Mouse (Mus musculus) MEL (cell line): Measurements from ENCODE around the gene Acp1. TPM values are rescaled to one million over a fixed set of nuclear protein-coding genes. Genes with fewer than 3 reads are reported as not detected.

ENCODE experiments used
- DNase-seq: peaks from one replicate; pipeline ENCODE4 v3.0.0; 2011; ENCODE audit warnings: low read depth, low spot score
- H3K27ac ChIP-seq: 2 replicates; pipeline ENCODE4 v1.5.1; 2012; ENCODE audit warnings: low read depth, mild to moderate bottlenecking, control low read depth, low read length, moderate library complexity; ENCODE audit not compliant: control insufficient read depth
- H3K27me3 ChIP-seq, 2 experiments: fragments of 150-350 bp in 1 of 2; sonication (generic) in 1 of 2; 2 replicates each; pipeline ENCODE4 v1.6.1; 2012; ENCODE audit warnings: low read length in 2 of 2, mild to moderate bottlenecking in 2 of 2, improper control_type of control experiment in 1 of 2, moderate library complexity in 1 of 2; ENCODE audit not compliant: insufficient read depth in 2 of 2, control insufficient read depth in 1 of 2
- H3K36me3 ChIP-seq, 2 experiments: 2 replicates each; pipeline ENCODE4 v1.6.1; 2012 to 2014; ENCODE audit warnings: low read length in 2 of 2, improper control_type of control experiment in 1 of 2, inconsistent platforms in 1 of 2, mild to moderate bottlenecking in 1 of 2; ENCODE audit not compliant: insufficient read depth in 2 of 2, control insufficient read depth in 1 of 2
- H3K4me1 ChIP-seq, 2 experiments: fragments of 150-350 bp in 1 of 2; sonication (generic) in 1 of 2; 2 replicates each; pipeline ENCODE4 v1.6.1; 2012; ENCODE audit warnings: low read length in 2 of 2, improper control_type of control experiment in 1 of 2, mild to moderate bottlenecking in 1 of 2; ENCODE audit not compliant: insufficient read depth in 2 of 2, control insufficient read depth in 1 of 2
- H3K4me3 ChIP-seq, 2 experiments: fragments of 150-350 bp in 1 of 2; sonication (generic) in 1 of 2; 2 replicates each; pipeline ENCODE4 v1.5.1; 2012; ENCODE audit warnings: low read depth in 2 of 2, low read length in 2 of 2, mild to moderate bottlenecking in 2 of 2, moderate library complexity in 2 of 2, control low read depth in 1 of 2, improper control_type of control experiment in 1 of 2; ENCODE audit not compliant: control insufficient read depth in 1 of 2, insufficient read depth in 1 of 2
- H3K79me2 ChIP-seq: 2 replicates; pipeline ENCODE4 v1.6.1; 2012; ENCODE audit warnings: mild to moderate bottlenecking, low read length, moderate library complexity; ENCODE audit not compliant: control insufficient read depth, poor library complexity, insufficient read depth
- H3K9ac ChIP-seq: 2 replicates; pipeline ENCODE4 v1.6.1; 2012; ENCODE audit warnings: low read depth, mild to moderate bottlenecking, control low read depth, low read length, moderate library complexity; ENCODE audit not compliant: control insufficient read depth, poor library complexity, severe bottlenecking
- H3K9me3 ChIP-seq: fragments of 150-350 bp; sonication (generic); replicated peaks from 2 replicates; pipeline ENCODE4 v1.6.1; 2012; ENCODE audit warnings: mild to moderate bottlenecking, low read length, improper control_type of control experiment, moderate library complexity; ENCODE audit not compliant: insufficient read depth
- CHD2 ChIP-seq: IDR thresholded peaks from 2 replicates; pipeline ENCODE4 v1.6.1; 2011; ENCODE audit warnings: low read length, improper control_type of control experiment
- CTCF ChIP-seq, 3 experiments: IDR thresholded peaks in 2 of 3; conservative IDR thresholded peaks in 1 of 3; 2 replicates each; pipeline ENCODE4 v1.5.1; 2011 to 2012; ENCODE audit warnings: low read length in 3 of 3, low read depth in 2 of 3, mild to moderate bottlenecking in 2 of 3, improper control_type of control experiment in 1 of 3, inconsistent platforms in 1 of 3, mixed read lengths in 1 of 3, moderate library complexity in 1 of 3; ENCODE audit not compliant: control insufficient read depth in 1 of 3, insufficient read depth in 1 of 3, poor library complexity in 1 of 3, severe bottlenecking in 1 of 3
- E2F4 ChIP-seq: IDR thresholded peaks from 2 replicates; pipeline ENCODE4 v1.6.1; 2011; ENCODE audit warnings: low read depth, low read length, improper control_type of control experiment, borderline replicate concordance
- ELF1 ChIP-seq: IDR thresholded peaks from 2 replicates; pipeline ENCODE4 v1.6.1; 2014; ENCODE audit warnings: low read depth, mild to moderate bottlenecking, inconsistent platforms, low read length, improper control_type of control experiment, moderate library complexity
- EP300 ChIP-seq, 2 experiments: IDR thresholded peaks; 2 replicates each; pipeline ENCODE4 v1.6.1; 2011; ENCODE audit warnings: improper control_type of control experiment in 2 of 2, low read length in 2 of 2, low read depth in 1 of 2, mild to moderate bottlenecking in 1 of 2
- GABPA ChIP-seq: IDR thresholded peaks from 2 replicates; pipeline ENCODE4 v1.6.1; 2012; ENCODE audit warnings: low read depth, mild to moderate bottlenecking, inconsistent platforms, low read length, improper control_type of control experiment, moderate library complexity
- GATA1 ChIP-seq: IDR thresholded peaks from 2 replicates; pipeline ENCODE4 v1.6.1; 2011; ENCODE audit warnings: low read depth, low read length, improper control_type of control experiment
- HCFC1 ChIP-seq: IDR thresholded peaks from 2 replicates; pipeline ENCODE4 v1.6.1; 2012; ENCODE audit warnings: low read depth, mild to moderate bottlenecking, inconsistent platforms, low read length, improper control_type of control experiment, moderate library complexity
- JUND ChIP-seq: IDR thresholded peaks from 2 replicates; pipeline ENCODE4 v1.6.1; 2011; ENCODE audit warnings: low read depth, mild to moderate bottlenecking, improper control_type of control experiment, low read length
- KAT2A ChIP-seq: conservative IDR thresholded peaks from 2 replicates; pipeline ENCODE4 v1.6.1; 2012; ENCODE audit warnings: low read depth, low read length, improper control_type of control experiment, inconsistent platforms
- MAFK ChIP-seq: IDR thresholded peaks from 2 replicates; pipeline ENCODE4 v1.6.1; 2011; ENCODE audit warnings: low read depth, mild to moderate bottlenecking, low read length, improper control_type of control experiment, borderline replicate concordance
- MAX ChIP-seq: IDR thresholded peaks from 2 replicates; pipeline ENCODE4 v1.6.1; 2011; ENCODE audit warnings: low read length, improper control_type of control experiment
- MAZ ChIP-seq: IDR thresholded peaks from 2 replicates; pipeline ENCODE4 v1.6.1; 2012; ENCODE audit warnings: low read depth, mild to moderate bottlenecking, inconsistent platforms, low read length, improper control_type of control experiment
- MEF2A ChIP-seq: IDR thresholded peaks from 2 replicates; pipeline ENCODE4 v1.6.1; 2014; ENCODE audit warnings: low read depth, mild to moderate bottlenecking, inconsistent platforms, low read length, improper control_type of control experiment; ENCODE audit not compliant: poor library complexity, insufficient replicate concordance, severe bottlenecking; ENCODE audit errors: extremely low read depth
- MXI1 ChIP-seq: IDR thresholded peaks from 2 replicates; pipeline ENCODE4 v1.6.1; 2011; ENCODE audit warnings: mild to moderate bottlenecking, low read depth, low read length, improper control_type of control experiment
- MYB ChIP-seq: IDR thresholded peaks from 2 replicates; pipeline ENCODE4 v1.6.1; 2011; ENCODE audit warnings: mild to moderate bottlenecking, low read depth, low read length, improper control_type of control experiment
- NELFE ChIP-seq: IDR thresholded peaks from 2 replicates; pipeline ENCODE4 v1.6.1; 2011; ENCODE audit warnings: low read depth, low read length, improper control_type of control experiment
- NRF1 ChIP-seq: IDR thresholded peaks from 2 replicates; pipeline ENCODE4 v1.6.1; 2014; ENCODE audit warnings: low read depth, mild to moderate bottlenecking, inconsistent platforms, low read length, improper control_type of control experiment, moderate library complexity; ENCODE audit not compliant: poor library complexity, insufficient read depth, severe bottlenecking
- POLR2A ChIP-seq, 2 experiments: IDR thresholded peaks; 2 replicates each; pipeline ENCODE4 v1.6.1; 2011 to 2012; ENCODE audit warnings: low read length in 2 of 2, mild to moderate bottlenecking in 2 of 2, control low read depth in 1 of 2, improper control_type of control experiment in 1 of 2, low read depth in 1 of 2, moderate library complexity in 1 of 2; ENCODE audit not compliant: control insufficient read depth in 1 of 2, insufficient read depth in 1 of 2, poor library complexity in 1 of 2
- POLR2AphosphoS2 ChIP-seq: IDR thresholded peaks from 2 replicates; pipeline ENCODE4 v1.6.1; 2011; ENCODE audit warnings: low read length, improper control_type of control experiment
- POLR2AphosphoS5 ChIP-seq: IDR thresholded peaks from 2 replicates; pipeline ENCODE4 v1.6.1; 2012; ENCODE audit warnings: low read depth, borderline replicate concordance, mild to moderate bottlenecking, inconsistent platforms, low read length, moderate library complexity, mixed read lengths
- RAD21 ChIP-seq: IDR thresholded peaks from 2 replicates; pipeline ENCODE4 v1.6.1; 2011; ENCODE audit warnings: mild to moderate bottlenecking, low read depth, low read length, improper control_type of control experiment
- RCOR1 ChIP-seq: IDR thresholded peaks from 2 replicates; pipeline ENCODE4 v1.6.1; 2012; ENCODE audit warnings: low read depth, mild to moderate bottlenecking, inconsistent platforms, low read length, improper control_type of control experiment
- SIN3A ChIP-seq: IDR thresholded peaks from 2 replicates; pipeline ENCODE4 v1.6.1; 2012; ENCODE audit warnings: low read length, improper control_type of control experiment, inconsistent platforms
- SMC3 ChIP-seq: IDR thresholded peaks from 2 replicates; pipeline ENCODE4 v1.6.1; 2011; ENCODE audit warnings: low read depth, low read length, improper control_type of control experiment
- TAL1 ChIP-seq: IDR thresholded peaks from 2 replicates; pipeline ENCODE4 v1.6.1; 2012; ENCODE audit warnings: mild to moderate bottlenecking, inconsistent platforms, low read length, moderate library complexity, mixed read lengths
- TBP ChIP-seq: IDR thresholded peaks from 2 replicates; pipeline ENCODE4 v1.8.0; 2011; ENCODE audit warnings: low read depth, low read length, improper control_type of control experiment
- TCF12 ChIP-seq: IDR thresholded peaks from 2 replicates; pipeline ENCODE4 v1.6.1; 2014; ENCODE audit warnings: low read depth, mild to moderate bottlenecking, inconsistent platforms, low read length, improper control_type of control experiment, moderate library complexity
- UBTF ChIP-seq: IDR thresholded peaks from 2 replicates; pipeline ENCODE4 v1.6.1; 2012; ENCODE audit warnings: low read depth, mild to moderate bottlenecking, inconsistent platforms, low read length, improper control_type of control experiment, moderate library complexity, borderline replicate concordance; ENCODE audit not compliant: insufficient read depth
- USF1 ChIP-seq: IDR thresholded peaks from 2 replicates; pipeline ENCODE4 v1.6.1; 2014; ENCODE audit warnings: low read depth, mild to moderate bottlenecking, inconsistent platforms, low read length, improper control_type of control experiment, moderate library complexity
- ZC3H11A ChIP-seq: IDR thresholded peaks from 2 replicates; pipeline ENCODE4 v1.6.1; 2012; ENCODE audit warnings: low read depth, mild to moderate bottlenecking, inconsistent platforms, low read length, improper control_type of control experiment
- ZKSCAN1 ChIP-seq: IDR thresholded peaks from 2 replicates; pipeline ENCODE4 v1.6.1; 2012; ENCODE audit warnings: low read depth, mild to moderate bottlenecking, inconsistent platforms, low read length, improper control_type of control experiment, moderate library complexity
- ZMIZ1 ChIP-seq: IDR thresholded peaks from 2 replicates; pipeline ENCODE4 v1.6.1; 2012; ENCODE audit warnings: low read depth, mild to moderate bottlenecking, inconsistent platforms, low read length, improper control_type of control experiment, moderate library complexity
- ZNF384 ChIP-seq: IDR thresholded peaks from 2 replicates; pipeline ENCODE4 v1.6.1; 2012; ENCODE audit warnings: low read depth, mild to moderate bottlenecking, inconsistent platforms, low read length, improper control_type of control experiment
- polyA plus RNA-seq, 2 experiments: library from polyadenylated mRNA; stranded (reverse) in 1 of 2; unstranded in 1 of 2; fragments of >175 nt in 1 of 2; fragments of >200 nt in 1 of 2; gene quantifications; 2 replicates each; pipeline versions ENCODE4 v1.2.1 to v1.2.4; 2012; ENCODE audit warnings: low replicate concordance in 2 of 2, low read depth in 1 of 2; ENCODE audit not compliant: insufficient read length in 2 of 2, insufficient read depth in 1 of 2, missing spikeins in 1 of 2
- total RNA-seq: library from RNA; depleted of rRNA; stranded (reverse); fragments of 300-350 nt; gene quantifications from 2 replicates; pipeline ENCODE4 v1.2.3, GENCODE M21; 2012; rRNA removed

The Acp1 gene
- total RNA-seq (59.2 and 60.7 TPM in 2 replicates), polyA plus RNA-seq (10 to 100 TPM in 1 of 2 experiments, not detected in 1; 93.9 TPM)

- H3K4me3 ChIP-seq = peak within 1 kb of the TSS; percentile 88 to 100
- H3K27ac ChIP-seq = peak within 1 kb of the TSS; percentile 30; the same call in 1 of the 2 replicates
- H3K9me3 ChIP-seq = no peaks in the 10 kb centered on the region
- TF ChIP-seq TAL1 = no peak
- TF ChIP-seq SMC3 = no peak
- TF ChIP-seq MAZ = no peak
- no peak for TF ChIP-seq RAD21
- TF ChIP-seq RCOR1 = no peak
- TF ChIP-seq EP300 (IDR thresholded peaks at IDR 0.05; ENCODE audit: low read depth in 1 of 2, low read length in 2 of 2) = no peak
- TF ChIP-seq NELFE = peak; percentile 75
- TF ChIP-seq POLR2AphosphoS2 = peak; percentile 59; the same call in 1 of the 2 replicates
- no peak for TF ChIP-seq TCF12
- no peak for TF ChIP-seq ELF1
- peak; percentile 80 for TF ChIP-seq HCFC1
- no peak for TF ChIP-seq ZNF384
- no peak for TF ChIP-seq MAX
- TF ChIP-seq UBTF = no peak
- no peak for TF ChIP-seq POLR2AphosphoS5
- no peak; the same call in 1 of the 2 replicates for TF ChIP-seq KAT2A
- peak; percentile 62; the same call in 1 of the 2 replicates for TF ChIP-seq SIN3A
- no peak for TF ChIP-seq GATA1
- no peak for TF ChIP-seq CHD2
- TF ChIP-seq ZC3H11A = no peak
- TF ChIP-seq CTCF (IDR thresholded peaks at IDR 0.05 in 2 of 3, conservative IDR thresholded peaks at IDR 0.05 in 1 of 3; ENCODE audit: control insufficient read depth in 1 of 3, insufficient read depth in 1 of 3, low read depth in 2 of 3, low read length in 3 of 3, poor library complexity in 1 of 3, severe bottlenecking in 1 of 3) = no peak
- TF ChIP-seq ZMIZ1 = peak; percentile 66; the same call in 1 of the 2 replicates
- no peak for TF ChIP-seq USF1
- TF ChIP-seq NRF1 = peak; percentile 88
- no peak for TF ChIP-seq MYB
- no peak for TF ChIP-seq GABPA
- TF ChIP-seq POLR2A (IDR thresholded peaks at IDR 0.05; ENCODE audit: control insufficient read depth in 1 of 2, insufficient read depth in 1 of 2, low read depth in 1 of 2, low read length in 2 of 2, poor library complexity in 1 of 2) = peak; percentile 45 to 79; a peak in 3 of 4 replicates
- TF ChIP-seq ZKSCAN1 = no peak
- no peak for TF ChIP-seq MAFK
- peak; percentile 60 for TF ChIP-seq MXI1
- no peak for TF ChIP-seq MEF2A
- no peak for TF ChIP-seq E2F4
- TF ChIP-seq TBP = 0 out of 2 replicates have a peak, but pooled peaks have one; percentile 53
- TF ChIP-seq JUND = no peak
- H3K9ac ChIP-seq = peak within 1 kb of the TSS; percentile 92
- peaks cover 0 to 13% of the 10 kb centered on the region in 2 experiments; a peak in 3 of 4 replicates for H3K4me1 ChIP-seq
- H3K27me3 ChIP-seq = no peaks in the 10 kb centered on the region
- DNase-seq = peak; percentile 92
- H3K79me2 ChIP-seq = peaks cover 19% of the 10 kb centered on the region
- peaks cover 0 to 17% of the 10 kb centered on the region in 2 experiments; a peak in 3 of 4 replicates for H3K36me3 ChIP-seq
Measured at GRCm38 (mm10) chr12:30911261-30912047, at the start of gene Acp1, which contains the start of gene Sh3yl1. Gene Acp1 (minus strand): TSS chr12:30911589. Gene Sh3yl1 (plus strand): TSS chr12:30911668.
